Mouse (Mus musculus): Measurements from ENCODE around the gene Med31. TPM values are rescaled to one million over a fixed set of nuclear protein-coding genes. Genes with fewer than 3 reads are reported as not detected.

The Med31 gene
- polyA plus RNA-seq (2012; rRNA removed) = 4.4 and 6.2 TPM in 2 replicates

GRCm38 (mm10) chr11:72215410-72215797 is at the start of gene Med31:
TSS of gene Med31 (minus strand) at chr11:72215592.

DNA sequence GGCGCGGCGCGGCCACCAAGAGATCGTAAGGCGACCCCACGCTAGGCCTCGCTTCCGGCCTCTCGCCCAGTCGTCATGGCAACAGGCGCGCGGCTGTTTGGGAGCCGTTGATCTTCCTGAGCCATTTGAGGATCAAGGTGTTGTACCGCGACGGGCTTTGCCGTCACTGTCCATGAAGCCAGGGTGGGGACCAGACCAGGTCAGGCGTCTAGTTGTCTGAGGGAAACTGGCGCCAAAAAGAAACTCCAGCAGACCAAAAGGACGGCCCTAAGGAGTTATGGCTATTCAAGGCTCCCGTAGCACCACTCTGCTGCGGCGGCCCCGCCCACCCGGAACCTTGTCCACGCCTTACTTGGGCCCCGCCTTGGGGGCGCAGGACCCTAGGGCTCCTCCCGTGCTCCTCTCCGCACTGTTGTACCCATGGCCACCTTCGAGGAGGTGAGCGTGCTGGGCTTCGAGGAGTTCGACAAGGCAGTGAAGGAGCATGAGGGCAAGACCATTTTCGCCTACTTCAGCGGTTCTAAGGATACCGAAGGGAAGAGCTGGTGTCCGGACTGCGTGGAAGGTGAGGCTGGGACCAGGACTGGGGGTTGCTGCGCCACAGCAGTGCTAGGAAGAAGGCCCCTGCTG is 8.1 kb downstream of the Med31 start, which contains the start of the genes 4933427D14Rik and Txndc17:
4933427D14Rik (minus strand) TSS at position 256 of the 630 bp plus-strand sequence.
Txndc17 (plus strand) TSS at position 344 of the 630 bp plus-strand sequence.

DNA sequence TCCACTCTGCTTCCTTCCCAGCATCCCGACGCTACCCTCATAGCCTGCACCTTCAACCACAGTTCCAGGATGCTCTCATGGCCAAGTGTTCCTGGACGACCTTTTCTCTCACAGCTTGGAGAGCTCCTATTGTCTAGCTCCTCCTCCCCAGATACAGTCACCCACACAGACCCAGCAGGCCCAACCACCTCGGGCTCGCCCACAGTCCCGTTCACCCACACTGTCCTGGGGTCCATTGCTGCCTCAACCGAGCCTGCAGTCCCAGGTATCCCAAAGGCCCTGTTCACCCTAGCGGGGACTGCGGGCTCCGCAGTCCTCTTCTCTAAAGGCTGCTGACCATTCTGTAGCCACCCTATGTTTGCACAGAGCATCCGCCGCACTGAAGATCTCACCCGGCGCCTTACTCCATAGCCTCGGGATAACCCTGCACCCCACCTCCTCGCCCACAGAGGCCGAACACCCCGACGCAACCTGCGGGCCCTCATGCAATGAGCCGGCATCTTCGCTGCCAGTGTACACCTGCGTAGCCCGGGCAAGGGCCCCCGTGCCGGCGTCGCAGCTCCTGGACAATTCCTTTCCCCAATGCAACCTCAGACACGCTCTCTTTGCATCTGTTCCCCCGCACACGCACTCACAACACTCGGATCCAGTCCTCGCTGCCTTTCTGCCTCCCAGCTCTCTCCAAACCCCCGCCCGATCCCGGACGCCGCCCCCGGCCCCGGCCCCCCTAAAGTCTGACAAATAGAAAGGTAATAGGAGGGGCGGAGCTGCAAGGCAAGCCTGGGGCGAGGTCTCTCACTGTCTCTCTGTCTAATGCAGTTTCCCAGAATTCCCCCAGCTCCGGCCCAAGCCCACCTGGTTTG is 8.8 kb downstream of the Med31 start, which contains the start of gene Gm43951:
Gm43951 (minus strand) TSS at position 500 of the 863 bp plus-strand sequence.

Other genes with a start within 250 kb of the Med31 start
- gene Aipl1, start 178.1 kb downstream of the Med31 start, polyA plus RNA-seq (2012; rRNA removed) = 0.20 TPM in 1 of 2 replicates, not detected in the other
- 2.8 and 3.8 TPM in 2 replicates for gene Pimreg, start 173.6 kb downstream of the Med31 start, polyA plus RNA-seq (2012; rRNA removed)
- gene Pitpnm3, start 79.8 kb downstream of the Med31 start, polyA plus RNA-seq (2012; rRNA removed) = 18.2 and 19.4 TPM in 2 replicates
- 0.13 and 0.14 TPM in 2 replicates for gene Gm43951, start 8.8 kb downstream of the Med31 start, polyA plus RNA-seq (2012; rRNA removed)
- gene 4933427D14Rik, start 8.1 kb downstream of the Med31 start, polyA plus RNA-seq (2012; rRNA removed) = 3.5 and 3.6 TPM in 2 replicates
- gene Txndc17, start 8.0 kb downstream of the Med31 start, polyA plus RNA-seq (2012; rRNA removed) = 52.2 and 53.4 TPM in 2 replicates
- gene Slc13a5, start 51.6 kb upstream of the Med31 start, polyA plus RNA-seq (2012; rRNA removed) = 0.14 TPM in 2 replicates
- gene Xaf1, start 86.0 kb upstream of the Med31 start, polyA plus RNA-seq (2012; rRNA removed) = 8.8 and 13.1 TPM in 2 replicates
- gene Fbxo39, start 98.9 kb upstream of the Med31 start, polyA plus RNA-seq (2012; rRNA removed) = 0.08 TPM in 1 of 2 replicates, not detected in the other
- 0.23 TPM in 1 of 2 replicates, not detected in the other for gene Tekt1, start 146.8 kb upstream of the Med31 start, polyA plus RNA-seq (2012; rRNA removed)
- 2.8 and 3.9 TPM in 2 replicates for gene Smtnl2, start 196.1 kb upstream of the Med31 start, polyA plus RNA-seq (2012; rRNA removed)
- gene Ggt6, start 219.9 kb upstream of the Med31 start, polyA plus RNA-seq (2012; rRNA removed) = 93.2 and 100 TPM in 2 replicates
- 26.5 and 30.6 TPM in 2 replicates for gene Mybbp1a, start 225.8 kb upstream of the Med31 start, polyA plus RNA-seq (2012; rRNA removed)

Data from colon, adult 2 months (tissue).